Mouse (Mus musculus) myocyte (in vitro differentiated cells): ENCODE results near the gene Pkm.

Experiments used
- CEBPB ChIP-seq: IDR thresholded peaks from 2 replicates; pipeline ENCODE4 v1.6.1; 2011; ENCODE audit warnings: mild to moderate bottlenecking, moderate library complexity; ENCODE audit not compliant: poor library complexity, insufficient read depth, severe bottlenecking
- E2F4 ChIP-seq: IDR thresholded peaks from one replicate; pipeline ENCODE4 v1.6.1; 2011; ENCODE audit warnings: mild to moderate bottlenecking, control low read depth, moderate library complexity; ENCODE audit not compliant: insufficient read depth
- MAX ChIP-seq: IDR thresholded peaks from one replicate; pipeline ENCODE4 v1.6.1; 2011; ENCODE audit warnings: low read depth, mild to moderate bottlenecking, control low read depth
- MYOD1 ChIP-seq, 3 experiments: IDR thresholded peaks; one replicate each; pipeline ENCODE4 v1.6.1; 2011; ENCODE audit warnings: control low read depth in 2 of 3, low read depth in 2 of 3, mild to moderate bottlenecking in 2 of 3, moderate library complexity in 1 of 3; ENCODE audit not compliant: insufficient read length in 2 of 3, control insufficient read depth in 1 of 3
- MYOG ChIP-seq, 3 experiments: IDR thresholded peaks; one replicate each; pipeline ENCODE4 v1.6.1; 2011; ENCODE audit warnings: control low read depth in 2 of 3, low read depth in 2 of 3, mild to moderate bottlenecking in 2 of 3; ENCODE audit not compliant: insufficient read length in 2 of 3, control insufficient read depth in 1 of 3, insufficient read depth in 1 of 3
- POLR2A ChIP-seq: IDR thresholded peaks from one replicate; pipeline ENCODE4 v1.6.1; 2011; ENCODE audit warnings: low read depth, mild to moderate bottlenecking, control low read depth, moderate library complexity; ENCODE audit not compliant: insufficient read length
- POLR2AphosphoS2 ChIP-seq: IDR thresholded peaks from one replicate; pipeline ENCODE4 v1.6.1; 2011; ENCODE audit warnings: low read depth, control low read depth; ENCODE audit not compliant: insufficient read length
- TCF12 ChIP-seq: IDR thresholded peaks from one replicate; pipeline ENCODE4 v1.6.1; 2011; ENCODE audit warnings: mild to moderate bottlenecking, control low read depth; ENCODE audit not compliant: poor library complexity, insufficient read depth, severe bottlenecking
- USF1 ChIP-seq: IDR thresholded peaks from one replicate; pipeline ENCODE4 v1.6.1; 2011; ENCODE audit warnings: low read depth, mild to moderate bottlenecking, control low read depth, moderate library complexity

DNA sequence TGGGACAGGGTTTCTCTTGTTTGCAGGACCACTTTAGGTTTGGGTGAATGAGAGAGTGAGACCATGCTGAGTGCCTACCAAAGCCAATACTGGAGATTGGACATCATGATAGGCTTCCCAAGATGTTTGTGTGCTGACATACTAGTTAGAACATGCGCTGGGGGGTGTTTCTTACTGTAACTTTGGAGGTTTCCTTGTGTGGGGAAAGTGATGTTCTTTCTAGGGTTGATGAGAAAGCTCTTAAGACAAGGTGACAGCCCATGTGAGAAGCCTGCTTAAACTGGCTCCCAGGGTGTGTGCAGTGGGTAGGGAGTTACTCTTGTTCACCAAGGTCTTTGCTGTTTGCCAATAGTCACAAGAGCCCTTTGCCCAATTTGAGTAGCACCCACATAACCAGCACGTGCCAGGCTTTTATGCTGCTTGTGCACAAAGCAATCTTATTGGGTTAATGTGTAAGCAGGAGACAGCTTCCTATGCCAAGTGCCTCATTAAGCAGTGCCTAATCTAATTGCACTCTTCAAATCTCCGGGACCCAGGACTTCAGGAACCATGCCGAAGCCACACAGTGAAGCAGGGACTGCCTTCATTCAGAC, 8.6 kb downstream of the Pkm start:
- no peak for TF ChIP-seq CEBPB
- TF ChIP-seq POLR2A, result no peak
- TF ChIP-seq E2F4, result no peak
- no peak for TF ChIP-seq USF1
- no peak for TF ChIP-seq MAX
- TF ChIP-seq TCF12, result no peak
- no peak for TF ChIP-seq POLR2AphosphoS2
- TF ChIP-seq MYOG (IDR thresholded peaks at IDR 0.05; ENCODE audit: control insufficient read depth in 1 of 3, insufficient read depth in 1 of 3, insufficient read length in 2 of 3, low read depth in 2 of 3), result no peak
- no peak for TF ChIP-seq MYOD1 (IDR thresholded peaks at IDR 0.05; ENCODE audit: control insufficient read depth in 1 of 3, insufficient read length in 2 of 3, low read depth in 2 of 3)
